Comparison of ENCODE assay signal across 34 mouse cellular contexts in the genomic region with DNA sequence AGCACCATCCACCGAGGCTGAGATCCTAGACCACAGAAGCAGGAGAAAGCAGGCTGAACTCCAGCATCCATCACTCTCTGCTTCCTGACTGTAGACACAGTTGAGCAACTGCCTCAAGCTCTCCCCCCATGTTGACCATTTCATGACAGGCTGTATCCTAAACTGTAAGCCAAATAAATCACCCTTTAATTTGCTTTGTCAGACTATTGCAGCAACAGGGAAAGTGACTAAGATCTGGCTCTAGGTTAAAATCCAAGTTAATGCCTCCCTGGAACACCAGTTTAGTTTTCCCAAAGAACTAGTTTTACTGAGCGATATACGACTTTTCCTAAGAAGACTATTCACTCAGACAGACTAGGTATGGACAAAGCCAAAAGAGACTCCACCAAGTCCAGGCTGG.
"Had no signal": no experiment of that assay in that cellular context is flagged by ENCODE, and none has a peak within 500 bp of the region (broad histone marks: within the 10 kb centered on the region; RNA-seq: fewer than 3 reads in every experiment).

No protein-coding gene starts in this region.

- H3K9ac ChIP-seq: heart, embryonic 12.5 days; heart, embryonic 13.5 days; heart, embryonic 15.5 days; hindbrain, embryonic 12.5 days; hindbrain, embryonic 13.5 days; hindbrain, embryonic 14.5 days; hindbrain, embryonic 15.5 days; intestine, embryonic 15.5 days; kidney, embryonic 15.5 days had no signal

- ATAC-seq: hindbrain, embryonic 16.5 days; hindbrain, postnatal 0 days; inflammation-experienced regulatory T-cells, adult 6 months; intestine, embryonic 15.5 days; intestine, embryonic 16.5 days; intestine, postnatal 0 days had no signal

- H3K4me2 ChIP-seq: heart, embryonic 11.5 days; heart, embryonic 12.5 days; heart, embryonic 13.5 days; heart, embryonic 15.5 days; hindbrain, embryonic 12.5 days; hindbrain, embryonic 13.5 days; hindbrain, embryonic 14.5 days; hindbrain, embryonic 15.5 days; intestine, embryonic 15.5 days; kidney, embryonic 15.5 days had no signal

- H3K9me3 ChIP-seq: heart, embryonic 10.5 days; heart, embryonic 12.5 days; heart, embryonic 13.5 days; heart, embryonic 15.5 days; hindbrain, embryonic 10.5 days; hindbrain, embryonic 12.5 days; hindbrain, embryonic 13.5 days; hindbrain, embryonic 15.5 days; intestine, embryonic 15.5 days; kidney, embryonic 15.5 days had no signal

- H3K4me3 ChIP-seq: heart, embryonic 10.5 days; heart, embryonic 12.5 days; heart, embryonic 13.5 days; heart, embryonic 15.5 days; hindbrain, embryonic 10.5 days; hindbrain, embryonic 12.5 days; hindbrain, embryonic 13.5 days; hindbrain, embryonic 15.5 days; intestine, embryonic 15.5 days; kidney, embryonic 15.5 days; layer of hippocampus, adult 2 months had no signal

- H3K27ac ChIP-seq: heart, embryonic 10.5 days; heart, embryonic 13.5 days; heart, embryonic 15.5 days; hindbrain, embryonic 10.5 days; hindbrain, embryonic 12.5 days; hindbrain, embryonic 13.5 days; hindbrain, embryonic 14.5 days; hindbrain, embryonic 15.5 days; hindbrain, postnatal 0 days; intestine, embryonic 15.5 days; kidney, embryonic 15.5 days; kidney, postnatal 0 days; layer of hippocampus, adult 2 months had no signal

- H3K36me3 ChIP-seq: heart, embryonic 10.5 days; heart, embryonic 12.5 days; heart, embryonic 13.5 days; heart, embryonic 15.5 days; hindbrain, embryonic 10.5 days; hindbrain, embryonic 12.5 days; hindbrain, embryonic 13.5 days; hindbrain, embryonic 15.5 days; intestine, embryonic 15.5 days; kidney, embryonic 15.5 days had no signal

- DNase-seq: heart, postnatal 10 days; heart, postnatal 14 days; heart, postnatal 36 days; heart, postnatal 4 days; kidney, adult 11 months; kidney, adult 18-20 months; kidney, adult 2 months; kidney, adult 8-10 months; kidney, postnatal 10 days; kidney, postnatal 14 days; kidney, postnatal 25 days; kidney, postnatal 36 days; kidney, postnatal 4 days; layer of hippocampus, adult 9-11 months; layer of hippocampus, postnatal 36 days had no signal

- H3K4me1 ChIP-seq: hindbrain, embryonic 13.5 days; hindbrain, embryonic 15.5 days; intestine, embryonic 15.5 days had no signal

- H3K27me3 ChIP-seq: heart, embryonic 12.5 days; heart, embryonic 13.5 days; heart, embryonic 15.5 days; hindbrain, embryonic 12.5 days; hindbrain, embryonic 13.5 days; hindbrain, embryonic 15.5 days; intestine, embryonic 15.5 days; kidney, embryonic 15.5 days had no signal
